Mouse (Mus musculus): ENCODE data around the gene Pigyl.
"Not testable (repeated sequence)": the region's sequence is repeated elsewhere in the genome, so short reads cannot be mapped to it uniquely, and the experiment has no call there.

Gene Pigyl

DNA sequence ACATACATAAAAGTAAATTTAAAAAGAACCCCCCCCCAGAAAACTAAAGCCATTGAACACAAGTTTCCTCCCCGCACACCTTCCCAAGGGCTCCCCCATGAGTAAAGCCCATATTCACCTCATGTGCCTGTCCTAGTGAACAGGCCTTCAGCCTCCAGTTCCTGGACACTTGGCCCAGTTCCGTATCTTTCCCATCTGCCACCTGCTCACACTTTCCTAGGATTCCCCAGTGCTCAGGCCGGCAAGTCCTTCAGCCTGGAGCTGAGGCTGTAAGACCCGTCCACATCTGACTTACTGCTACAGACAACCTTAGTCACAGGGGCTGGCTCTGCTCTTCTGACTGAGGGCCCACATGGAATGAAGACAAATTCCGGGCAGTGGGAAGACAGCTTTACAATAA is 16.9 kb upstream of the Pigyl start:
- DNase-seq: no peak

GRCm38 (mm10) chr9:22143108-22144037 is 13.3 kb upstream of the Pigyl start:
- no peak for DNase-seq

DNA sequence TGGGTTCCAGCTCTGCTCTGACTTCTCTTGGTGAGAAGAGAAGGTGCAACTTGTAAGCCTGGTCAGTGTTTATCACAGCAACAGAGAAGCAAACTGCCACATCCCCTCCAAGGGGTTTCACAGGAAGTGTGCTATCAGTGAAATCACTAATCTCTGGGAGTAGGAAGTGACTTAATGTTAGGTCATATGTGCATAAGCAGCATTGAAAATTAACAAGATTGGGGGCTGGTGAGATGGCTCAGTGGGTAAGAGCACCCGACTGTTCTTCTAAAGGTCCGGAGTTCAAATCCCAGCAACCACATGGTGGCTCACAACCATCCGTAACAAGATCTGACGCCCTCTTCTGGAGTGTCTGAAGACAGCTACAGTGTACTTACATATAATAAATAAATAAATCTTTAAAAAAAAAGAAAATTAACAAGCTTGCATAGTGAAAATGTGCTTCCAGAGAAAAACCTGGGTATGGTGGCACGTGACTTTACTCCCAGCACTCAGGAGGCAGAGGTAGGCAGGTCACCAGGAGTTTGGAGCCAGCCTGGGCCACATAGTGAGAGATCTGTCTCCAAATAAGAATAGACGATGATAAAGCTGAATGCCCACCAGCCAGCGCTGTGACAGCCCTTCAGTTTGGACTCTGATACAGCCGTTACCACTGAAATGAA is 12.2 kb upstream of the Pigyl start:
- DNase-seq: no peak

DNA sequence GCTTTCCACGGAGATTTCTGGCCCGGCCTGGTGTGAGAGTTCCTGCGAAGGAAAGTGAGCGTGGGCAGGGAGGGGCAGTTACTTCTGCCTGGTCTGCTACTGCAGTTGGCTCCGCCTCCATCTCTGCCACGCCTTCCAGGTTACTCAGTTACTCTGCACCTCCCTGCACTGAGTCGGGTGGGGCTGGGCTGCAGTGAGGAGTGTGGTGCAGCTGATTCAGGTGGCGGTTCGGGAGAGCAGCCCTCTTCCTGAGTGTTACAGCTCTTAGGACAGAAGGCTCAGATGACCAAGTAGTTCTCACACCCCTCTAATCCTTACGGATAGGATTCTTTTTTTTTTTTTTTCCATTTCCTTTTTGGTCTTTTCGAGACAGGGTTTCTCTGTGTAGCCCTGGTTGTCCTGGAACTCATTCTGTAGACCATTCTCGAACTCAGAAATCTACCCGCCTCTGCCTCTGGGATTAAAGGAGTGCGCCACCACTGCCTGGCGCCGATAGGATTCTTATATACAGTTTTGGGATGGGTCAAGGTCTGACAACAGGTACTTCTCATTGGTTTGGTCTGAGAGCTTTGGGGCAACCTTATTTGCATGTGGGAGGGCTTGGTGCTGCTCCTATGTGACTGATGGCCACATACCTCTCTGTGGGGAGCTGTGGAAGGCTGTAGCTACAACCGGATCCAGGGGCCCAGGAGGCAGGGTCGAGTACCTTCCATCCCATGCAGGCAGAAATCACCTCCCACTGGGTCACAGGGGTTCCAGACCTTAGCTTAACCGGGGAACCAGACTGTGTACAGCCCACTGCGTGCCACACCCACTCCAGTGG is 7.0 kb upstream of the Pigyl start:
- no peak for DNase-seq

DNA sequence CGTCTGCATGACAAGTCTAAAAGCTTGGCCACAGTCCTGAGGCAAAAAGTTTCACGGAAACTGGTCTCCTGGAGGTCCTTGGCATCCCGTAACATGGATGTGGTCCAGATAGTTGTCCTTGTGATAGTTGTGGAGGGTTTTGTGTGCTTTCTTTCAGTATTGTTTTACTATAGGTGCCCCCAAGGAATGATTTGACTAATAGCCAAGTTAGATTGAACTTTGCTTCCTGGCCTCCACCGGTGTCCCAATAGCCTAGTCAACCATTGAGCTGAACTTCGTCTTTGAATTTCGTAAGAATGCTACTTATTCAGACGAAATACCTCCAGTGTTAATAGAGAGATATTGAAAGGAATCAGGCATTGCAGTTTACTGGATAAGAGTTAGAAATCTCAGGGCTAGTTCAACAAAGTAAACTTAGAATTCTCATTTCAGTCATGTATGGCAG is 6.4 kb upstream of the Pigyl start:
- DNase-seq: not testable (repeated sequence)

- DNase-seq: no peak
Observed at GRCm38 (mm10) chr9:22150946-22151345, 5.7 kb upstream of the Pigyl start.

GRCm38 (mm10) chr9:22153810-22154209 is 2.8 kb upstream of the Pigyl start:
- DNase-seq: no peak

- peak; percentile 91 for DNase-seq
Observed at GRCm38 (mm10) chr9:22155614-22156013, 1.0 kb upstream of the Pigyl start.

DNA sequence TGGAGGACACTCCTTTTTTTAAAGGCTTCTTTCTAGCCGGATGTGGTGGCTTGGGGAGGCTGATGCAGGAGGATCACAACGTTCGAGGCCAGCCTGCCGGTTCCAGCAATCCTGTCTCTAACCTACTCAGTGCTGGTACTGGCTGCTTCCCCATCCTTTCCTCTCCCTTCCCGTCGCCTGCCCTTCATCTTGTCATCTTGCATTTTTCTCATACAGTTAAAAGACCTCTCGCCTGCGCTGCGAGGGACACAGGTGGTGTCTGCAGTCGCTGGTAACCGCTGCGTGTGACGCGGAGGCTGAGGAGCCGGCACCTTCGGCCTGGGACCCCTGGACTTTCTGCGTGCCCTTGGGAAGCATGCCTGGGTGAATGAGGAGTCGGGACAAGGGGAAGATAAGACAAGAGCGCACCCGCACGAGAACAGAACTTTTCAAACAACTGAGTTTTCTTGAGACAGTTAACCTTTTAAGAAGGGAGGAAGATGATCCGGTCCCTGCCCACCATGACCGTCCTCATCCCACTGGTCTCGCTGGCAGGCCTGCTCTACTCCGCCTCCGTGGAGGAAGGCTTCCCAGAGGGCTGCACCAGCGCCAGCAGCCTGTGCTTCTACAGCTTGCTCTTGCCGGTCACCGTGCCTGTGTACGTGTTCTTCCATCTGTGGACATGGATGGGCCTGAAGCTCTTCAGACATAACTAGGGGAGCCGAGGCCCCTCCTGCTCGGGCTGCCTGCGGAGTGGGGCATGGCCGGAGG is 1.0 kb downstream of the Pigyl start:
- DNase-seq: peak; percentile 89

DNA sequence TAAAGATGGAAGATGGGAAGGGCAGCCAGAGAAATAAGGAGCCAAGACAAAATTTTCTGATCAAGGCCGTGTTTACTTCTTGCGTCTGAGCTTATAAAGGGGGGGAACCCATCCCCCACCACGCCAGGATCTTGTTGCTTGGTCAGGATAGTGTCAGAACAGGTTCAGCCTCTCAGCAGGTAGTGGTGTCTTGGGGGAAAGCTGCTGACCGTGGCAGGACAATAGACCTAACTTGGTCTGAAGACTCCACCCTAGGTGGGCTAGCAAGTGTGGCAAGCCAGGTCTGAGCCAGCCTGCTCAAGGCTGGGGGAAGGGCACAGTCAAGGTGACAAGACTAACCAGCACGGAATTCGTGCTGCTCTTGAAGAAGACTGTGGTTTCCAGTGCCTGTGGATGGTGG is 4.7 kb downstream of the Pigyl start:
- no peak for DNase-seq

DNA sequence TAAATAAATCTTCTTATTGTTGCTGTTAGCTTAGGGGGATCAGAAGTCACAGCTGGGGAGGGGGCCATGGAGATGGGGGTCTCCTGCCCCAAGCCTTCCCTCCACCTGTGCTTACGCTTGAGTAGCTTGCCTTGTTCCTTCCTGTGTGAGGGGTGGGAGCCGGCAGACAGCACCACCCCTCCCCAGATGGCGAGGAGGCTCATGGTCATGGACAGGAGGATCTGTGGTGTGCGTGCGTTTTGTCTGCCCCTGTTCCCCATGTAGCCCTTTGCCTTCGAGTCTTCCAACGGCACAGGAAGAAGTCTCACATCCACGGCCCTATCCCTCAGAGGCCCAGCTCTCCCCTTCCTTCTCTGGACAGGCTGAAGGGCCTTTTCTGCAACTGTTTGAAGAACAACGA is 5.7 kb downstream of the Pigyl start:
- no peak for DNase-seq

- DNase-seq: no peak
Observed at GRCm38 (mm10) chr9:22162912-22163311, 6.3 kb downstream of the Pigyl start.

- peak; percentile 94 for DNase-seq
Observed at GRCm38 (mm10) chr9:22164711-22165668, 8.3 kb downstream of the Pigyl start.

GRCm38 (mm10) chr9:22165964-22166363 is 9.3 kb downstream of the Pigyl start:
- DNase-seq: no peak

- DNase-seq: peak; percentile 65
Observed at GRCm38 (mm10) chr9:22166686-22167085, 10.0 kb downstream of the Pigyl start.

DNA sequence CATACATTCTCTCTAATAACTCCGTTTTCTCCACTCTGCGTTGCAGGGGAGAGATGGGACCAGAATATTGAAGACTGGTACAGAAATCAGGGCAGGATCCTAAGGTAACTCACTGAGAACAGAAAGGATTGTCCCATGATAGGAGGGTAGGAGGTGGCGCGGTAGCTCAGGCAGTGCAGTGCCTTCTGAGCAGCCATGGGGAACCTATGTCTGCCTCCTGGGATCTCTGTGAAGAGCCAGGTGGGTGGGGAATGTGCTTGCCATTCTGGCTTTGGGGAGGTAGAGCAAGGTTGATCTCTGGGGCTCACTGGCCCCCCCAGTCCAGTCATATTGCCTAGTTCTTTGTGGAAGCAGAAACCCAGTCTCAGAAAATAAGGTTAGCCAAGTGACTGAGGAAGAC is 11.1 kb downstream of the Pigyl start:
- peak; percentile 85 for DNase-seq

DNA sequence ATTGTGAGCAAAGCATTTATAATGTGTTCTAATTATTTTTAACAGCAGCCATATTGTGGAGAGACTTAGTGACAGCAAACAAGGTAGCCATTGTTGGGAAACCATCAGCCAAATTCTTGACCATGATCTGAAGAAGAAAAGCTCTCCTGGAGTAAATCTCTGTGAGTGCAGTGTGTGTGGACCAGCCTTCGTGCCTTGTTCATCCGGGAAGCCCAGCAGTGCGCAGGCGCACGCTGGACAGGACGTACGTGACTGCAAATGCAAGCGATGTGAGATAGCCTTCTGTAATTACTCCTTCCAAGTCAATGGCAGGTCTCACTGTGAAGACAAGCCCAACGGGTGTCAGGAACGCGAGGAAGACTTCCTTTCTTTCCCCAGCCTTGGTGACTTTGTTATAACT is 12.7 kb downstream of the Pigyl start:
- DNase-seq: peak; percentile 63

GRCm38 (mm10) chr9:22172318-22172717 is 15.7 kb downstream of the Pigyl start:
- peak; percentile 57 for DNase-seq

GRCm38 (mm10) chr9:22188025-22188611 is 31.5 kb downstream of the Pigyl start, which contains the start of gene Zfp872:
Zfp872 (plus strand) TSS chr9:22188090.
- peak; percentile 96 for DNase-seq

DNA sequence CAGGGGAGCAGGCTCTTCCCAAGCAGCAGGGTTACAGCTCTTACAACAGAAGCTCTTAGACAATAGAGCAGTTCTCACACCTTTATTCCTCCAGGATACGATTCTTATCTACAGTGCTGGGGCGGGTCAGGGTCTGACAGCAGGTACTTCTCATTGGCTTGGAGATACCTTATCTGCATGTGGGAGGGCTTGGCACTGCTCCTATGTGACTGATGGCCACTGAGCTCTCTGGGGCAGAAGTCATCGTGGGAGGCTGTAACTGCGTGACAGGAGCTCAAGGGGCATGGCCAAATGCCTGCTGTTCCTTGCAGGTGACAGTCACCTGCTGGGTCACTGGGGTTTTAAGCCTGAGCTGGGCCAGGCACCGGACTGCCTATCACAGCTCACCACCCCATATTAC is 39.8 kb downstream of the Pigyl start:
- DNase-seq: peak; percentile 74

Data from heart, adult 11 months (tissue).